Mouse (Mus musculus) MEL (cell line): ENCODE measurements around the gene Ccdc142.

Source experiments
- CTCF ChIP-seq, 3 experiments: IDR thresholded peaks in 2 of 3; conservative IDR thresholded peaks in 1 of 3; 2 replicates each; pipeline ENCODE4 v1.5.1; 2011 to 2012; ENCODE audit warnings: low read length in 3 of 3, low read depth in 2 of 3, mild to moderate bottlenecking in 2 of 3, improper control_type of control experiment in 1 of 3, inconsistent platforms in 1 of 3, mixed read lengths in 1 of 3, moderate library complexity in 1 of 3; ENCODE audit not compliant: control insufficient read depth in 1 of 3, insufficient read depth in 1 of 3, poor library complexity in 1 of 3, severe bottlenecking in 1 of 3
- EP300 ChIP-seq, 2 experiments: IDR thresholded peaks; 2 replicates each; pipeline ENCODE4 v1.6.1; 2011; ENCODE audit warnings: improper control_type of control experiment in 2 of 2, low read length in 2 of 2, low read depth in 1 of 2, mild to moderate bottlenecking in 1 of 2
- GATA1 ChIP-seq: IDR thresholded peaks from 2 replicates; pipeline ENCODE4 v1.6.1; 2011; ENCODE audit warnings: low read depth, low read length, improper control_type of control experiment
- MAX ChIP-seq: IDR thresholded peaks from 2 replicates; pipeline ENCODE4 v1.6.1; 2011; ENCODE audit warnings: low read length, improper control_type of control experiment
- MEF2A ChIP-seq: IDR thresholded peaks from 2 replicates; pipeline ENCODE4 v1.6.1; 2014; ENCODE audit warnings: low read depth, mild to moderate bottlenecking, inconsistent platforms, low read length, improper control_type of control experiment; ENCODE audit not compliant: poor library complexity, insufficient replicate concordance, severe bottlenecking; ENCODE audit errors: extremely low read depth
- POLR2A ChIP-seq, 2 experiments: IDR thresholded peaks; 2 replicates each; pipeline ENCODE4 v1.6.1; 2011 to 2012; ENCODE audit warnings: low read length in 2 of 2, mild to moderate bottlenecking in 2 of 2, control low read depth in 1 of 2, improper control_type of control experiment in 1 of 2, low read depth in 1 of 2, moderate library complexity in 1 of 2; ENCODE audit not compliant: control insufficient read depth in 1 of 2, insufficient read depth in 1 of 2, poor library complexity in 1 of 2
- POLR2AphosphoS2 ChIP-seq: IDR thresholded peaks from 2 replicates; pipeline ENCODE4 v1.6.1; 2011; ENCODE audit warnings: low read length, improper control_type of control experiment
- RAD21 ChIP-seq: IDR thresholded peaks from 2 replicates; pipeline ENCODE4 v1.6.1; 2011; ENCODE audit warnings: mild to moderate bottlenecking, low read depth, low read length, improper control_type of control experiment
- SIN3A ChIP-seq: IDR thresholded peaks from 2 replicates; pipeline ENCODE4 v1.6.1; 2012; ENCODE audit warnings: low read length, improper control_type of control experiment, inconsistent platforms
- USF1 ChIP-seq: IDR thresholded peaks from 2 replicates; pipeline ENCODE4 v1.6.1; 2014; ENCODE audit warnings: low read depth, mild to moderate bottlenecking, inconsistent platforms, low read length, improper control_type of control experiment, moderate library complexity
- ZC3H11A ChIP-seq: IDR thresholded peaks from 2 replicates; pipeline ENCODE4 v1.6.1; 2012; ENCODE audit warnings: low read depth, mild to moderate bottlenecking, inconsistent platforms, low read length, improper control_type of control experiment
- ZKSCAN1 ChIP-seq: IDR thresholded peaks from 2 replicates; pipeline ENCODE4 v1.6.1; 2012; ENCODE audit warnings: low read depth, mild to moderate bottlenecking, inconsistent platforms, low read length, improper control_type of control experiment, moderate library complexity
- ZNF384 ChIP-seq: IDR thresholded peaks from 2 replicates; pipeline ENCODE4 v1.6.1; 2012; ENCODE audit warnings: low read depth, mild to moderate bottlenecking, inconsistent platforms, low read length, improper control_type of control experiment

DNA sequence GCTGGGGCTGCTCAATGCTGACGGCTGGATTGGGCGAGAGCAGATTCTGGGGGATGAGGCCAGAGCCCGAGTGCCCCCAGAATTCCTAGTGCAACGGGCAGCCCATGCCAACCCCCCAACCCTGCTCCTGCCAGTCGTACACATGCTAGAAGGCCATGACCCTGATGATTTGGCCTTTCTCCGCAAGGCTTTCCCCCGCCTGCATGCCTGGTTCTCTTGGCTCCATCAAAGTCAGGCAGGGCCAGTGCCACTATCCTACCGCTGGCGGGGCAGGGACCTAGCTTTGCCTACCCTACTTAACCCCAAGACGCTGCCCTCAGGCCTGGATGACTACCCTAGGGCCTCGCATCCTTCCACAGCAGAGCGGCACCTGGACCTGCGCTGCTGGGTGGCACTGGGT is 16.2 kb downstream of the Ccdc142 start:
- TF ChIP-seq POLR2AphosphoS2 = no peak
- TF ChIP-seq MEF2A = no peak
- no peak for TF ChIP-seq CTCF (IDR thresholded peaks at IDR 0.05 in 2 of 3, conservative IDR thresholded peaks at IDR 0.05 in 1 of 3; ENCODE audit: control insufficient read depth in 1 of 3, insufficient read depth in 1 of 3, low read depth in 2 of 3, low read length in 3 of 3, poor library complexity in 1 of 3, severe bottlenecking in 1 of 3)
- no peak for TF ChIP-seq USF1
- no peak for TF ChIP-seq ZKSCAN1
- no peak for TF ChIP-seq SIN3A
- no peak for TF ChIP-seq ZC3H11A
- 0 out of 4 replicates have a peak, but pooled peaks have one; percentile 1 to 31 for TF ChIP-seq POLR2A (IDR thresholded peaks at IDR 0.05; ENCODE audit: control insufficient read depth in 1 of 2, insufficient read depth in 1 of 2, low read depth in 1 of 2, low read length in 2 of 2, poor library complexity in 1 of 2)
- TF ChIP-seq RAD21 = no peak
- TF ChIP-seq GATA1 = no peak
- TF ChIP-seq EP300 (IDR thresholded peaks at IDR 0.05; ENCODE audit: low read depth in 1 of 2, low read length in 2 of 2) = no peak
- TF ChIP-seq ZNF384 = no peak
- TF ChIP-seq MAX = no peak
